Mouse (Mus musculus) lung, postnatal 0 days (tissue): ENCODE measurements at regions not wholly inside any gene's neighbourhood (a gene's known extent, or its start where the extent isn't known, plus 50 kb on each side); places are given as distances from the start of the nearest gene placed in this dataset.

Source experiments
- CTCF ChIP-seq: IDR thresholded peaks from 2 replicates; pipeline ENCODE4 v1.5.1; 2016; ENCODE audit warnings: antibody characterized with exemption, mild to moderate bottlenecking
- EP300 ChIP-seq: IDR thresholded peaks from 2 replicates; pipeline ENCODE4 v1.6.1; 2016; ENCODE audit warnings: antibody characterized with exemption, mild to moderate bottlenecking, control low read depth

DNA sequence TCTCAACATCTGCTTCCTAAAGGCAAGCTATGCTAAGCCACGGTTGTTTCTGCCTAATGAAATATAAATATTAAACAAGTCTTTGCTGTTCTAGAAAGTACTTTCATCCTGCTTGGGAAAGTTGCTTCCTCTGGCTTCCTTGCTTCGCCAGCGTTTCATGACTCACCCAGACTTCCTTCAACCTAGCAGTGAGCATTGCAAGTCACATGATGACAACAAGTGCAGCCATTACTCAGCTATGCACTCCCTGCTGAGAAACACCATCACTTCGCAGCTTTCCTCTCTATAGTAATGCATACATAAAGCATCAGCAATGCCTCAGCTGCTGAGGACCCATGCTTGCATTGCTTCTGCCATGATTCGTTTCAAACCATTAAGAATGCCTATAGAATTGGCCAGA lies 420.2 kb upstream of the Negr1 start:
- TF ChIP-seq EP300 (no peak), CTCF (no peak)
